Mouse (Mus musculus): ENCODE results near the gene Phf23. TPM values are rescaled to one million over a fixed set of nuclear protein-coding genes. Genes with fewer than 3 reads are reported as not detected.

Phf23 gene
- polyA plus RNA-seq (2021; fragmentation: Nextera tagmentation), result 8.8 and 10.5 TPM in 2 replicates
- long read RNA-seq, experiment 1, transcript Phf23-201 (5 exons, 2,006 nt), result major isoform, 5 of 12 reads
- long read RNA-seq, experiment 1, partial matches to known transcripts, result 3 of 12 reads
- long read RNA-seq, experiment 1, other reads (novel, unspliced or antisense), result 4 of 12 reads
- long read RNA-seq, experiment 2, transcript Phf23-202 (5 exons, 1,706 nt), result minor isoform, 5 of 67 reads
- long read RNA-seq, experiment 2, transcript Phf23-209 (5 exons, 1,797 nt), result minor isoform, 5 of 67 reads
- long read RNA-seq, experiment 2, transcript Phf23-201 (5 exons, 2,006 nt), result major isoform, 35 of 67 reads
- long read RNA-seq, experiment 2, transcript Phf23-205 (4 exons, 2,214 nt), result minor isoform, 7 of 67 reads
- long read RNA-seq, experiment 2, partial matches to known transcripts, result 2 of 67 reads
- long read RNA-seq, experiment 2, other reads (novel, unspliced or antisense), result 13 of 67 reads

GRCm38 (mm10) chr11:69995391-69995960, at the start of gene Phf23:
TSS of gene Phf23 (plus strand) at chr11:69995777.

GRCm38 (mm10) chr11:69948066-69948762, 47.4 kb upstream of the Phf23 start, which contains the start of gene Slc2a4:
TSS of gene Slc2a4 (minus strand) at chr11:69948188.

GRCm38 (mm10) chr11:69964650-69965270, 30.8 kb upstream of the Phf23 start, which contains the start of gene Cldn7:
TSS of gene Cldn7 (plus strand) at chr11:69964779.

GRCm38 (mm10) chr11:69981141-69981762, 14.3 kb upstream of the Phf23 start, which contains the start of gene Ctdnep1:
TSS of gene Ctdnep1 (plus strand) at chr11:69981156.

GRCm38 (mm10) chr11:69982225-69982624, 13.4 kb upstream of the Phf23 start, which contains the start of gene Elp5:
TSS of gene Elp5 (minus strand) at chr11:69982517.

GRCm38 (mm10) chr11:69990850-69991691, 4.5 kb upstream of the Phf23 start, which contains the start of gene Gabarap:
TSS of gene Gabarap (plus strand) at chr11:69991143.

GRCm38 (mm10) chr11:70000396-70000898, 4.9 kb downstream of the Phf23 start, which contains the start of gene Dvl2:
TSS of gene Dvl2 (plus strand) at chr11:70000595.

GRCm38 (mm10) chr11:70014880-70015558, 19.4 kb downstream of the Phf23 start, which contains the start of gene Acadvl:
TSS of gene Acadvl (minus strand) at chr11:70015411.

GRCm38 (mm10) chr11:70016669-70017068, 21.1 kb downstream of the Phf23 start, which contains the start of gene Dlg4:
TSS of gene Dlg4 (plus strand) at chr11:70016942.

Small RNAs within 50 kb of the gene (microRNA-seq; reads per million reads assigned to microRNA genes)
- gene Gm44349 (not detected), gene Mir324 (12,002 reads per million, percentile 97 among the genes with 10 or more reads in this experiment)

Other genes starting within 250 kb of the Phf23 start
- 6.6 and 7.7 TPM in 2 replicates for gene Polr2a, start 237.1 kb upstream of the Phf23 start, polyA plus RNA-seq (2021; fragmentation: Nextera tagmentation)
- gene Slc35g3, start 233.8 kb upstream of the Phf23 start, polyA plus RNA-seq (2021; fragmentation: Nextera tagmentation), result 0.19 TPM in 1 of 2 replicates, not detected in the other
- 4.4 and 5.5 TPM in 2 replicates for gene Zbtb4, start 229.9 kb upstream of the Phf23 start, polyA plus RNA-seq (2021; fragmentation: Nextera tagmentation)
- gene Chrnb1, start 199.8 kb upstream of the Phf23 start, polyA plus RNA-seq (2021; fragmentation: Nextera tagmentation), result 0.25 and 0.46 TPM in 2 replicates
- 3.7 and 3.9 TPM in 2 replicates for gene Fgf11, start 193.9 kb upstream of the Phf23 start, polyA plus RNA-seq (2021; fragmentation: Nextera tagmentation)
- gene Tmem102, start 190.2 kb upstream of the Phf23 start, polyA plus RNA-seq (2021; fragmentation: Nextera tagmentation), result 0.40 and 1.9 TPM in 2 replicates
- gene Gm39566, start 180.5 kb upstream of the Phf23 start, polyA plus RNA-seq (2021; fragmentation: Nextera tagmentation), result not detected in 2 replicates
- gene Spem2, start 177.3 kb upstream of the Phf23 start, polyA plus RNA-seq (2021; fragmentation: Nextera tagmentation), result not detected in 2 replicates
- not detected in 2 replicates for gene Spem1, start 173.6 kb upstream of the Phf23 start, polyA plus RNA-seq (2021; fragmentation: Nextera tagmentation)
- 10.5 and 10.6 TPM in 2 replicates for gene Nlgn2, start 158.0 kb upstream of the Phf23 start, polyA plus RNA-seq (2021; fragmentation: Nextera tagmentation)
- gene Tmem256, start 157.3 kb upstream of the Phf23 start, polyA plus RNA-seq (2021; fragmentation: Nextera tagmentation), result 460 and 516 TPM in 2 replicates
- 5.0 and 5.4 TPM in 2 replicates for gene Plscr3, start 149.4 kb upstream of the Phf23 start, polyA plus RNA-seq (2021; fragmentation: Nextera tagmentation)
- not detected in 2 replicates for gene Tnk1, start 137.0 kb upstream of the Phf23 start, polyA plus RNA-seq (2021; fragmentation: Nextera tagmentation)
- gene Tmem95, start 117.8 kb upstream of the Phf23 start, polyA plus RNA-seq (2021; fragmentation: Nextera tagmentation), result not detected in 2 replicates
- 0.63 and 0.64 TPM in 2 replicates for gene Kctd11, start 114.4 kb upstream of the Phf23 start, polyA plus RNA-seq (2021; fragmentation: Nextera tagmentation)
- gene Acap1, start 100.2 kb upstream of the Phf23 start, polyA plus RNA-seq (2021; fragmentation: Nextera tagmentation), result not detected in 2 replicates
- gene 2810408A11Rik, start 94.8 kb upstream of the Phf23 start, polyA plus RNA-seq (2021; fragmentation: Nextera tagmentation), result 0.24 and 0.34 TPM in 2 replicates
- 9.8 and 12.3 TPM in 2 replicates for gene Neurl4, start 94.7 kb upstream of the Phf23 start, polyA plus RNA-seq (2021; fragmentation: Nextera tagmentation)
- 20.7 and 21.7 TPM in 2 replicates for gene Gps2, start 81.9 kb upstream of the Phf23 start, polyA plus RNA-seq (2021; fragmentation: Nextera tagmentation)
- 766 and 767 TPM in 2 replicates for gene Eif5a, start 73.8 kb upstream of the Phf23 start, polyA plus RNA-seq (2021; fragmentation: Nextera tagmentation)
- gene Ybx2, start 60.0 kb upstream of the Phf23 start, polyA plus RNA-seq (2021; fragmentation: Nextera tagmentation), result 0.35 TPM in 1 of 2 replicates, not detected in the other
- gene Slc2a4, start 47.6 kb upstream of the Phf23 start, polyA plus RNA-seq (2021; fragmentation: Nextera tagmentation), result 0.43 and 0.93 TPM in 2 replicates
- gene Cldn7, start 31.0 kb upstream of the Phf23 start, polyA plus RNA-seq (2021; fragmentation: Nextera tagmentation), result not detected in 2 replicates
- 15.1 and 15.6 TPM in 2 replicates for gene Ctdnep1, start 14.6 kb upstream of the Phf23 start, polyA plus RNA-seq (2021; fragmentation: Nextera tagmentation)
- 101 and 106 TPM in 2 replicates for gene Elp5, start 13.3 kb upstream of the Phf23 start, polyA plus RNA-seq (2021; fragmentation: Nextera tagmentation)
- 359 and 408 TPM in 2 replicates for gene Gabarap, start 4.6 kb upstream of the Phf23 start, polyA plus RNA-seq (2021; fragmentation: Nextera tagmentation)
- gene Dvl2, start 4.8 kb downstream of the Phf23 start, polyA plus RNA-seq (2021; fragmentation: Nextera tagmentation), result 1.4 and 1.7 TPM in 2 replicates
- gene Acadvl, start 19.6 kb downstream of the Phf23 start, polyA plus RNA-seq (2021; fragmentation: Nextera tagmentation), result 61.5 and 64.6 TPM in 2 replicates
- gene Dlg4, start 21.2 kb downstream of the Phf23 start, polyA plus RNA-seq (2021; fragmentation: Nextera tagmentation), result 64.5 and 70.1 TPM in 2 replicates
- 0.48 and 2.2 TPM in 2 replicates for gene Asgr1, start 58.3 kb downstream of the Phf23 start, polyA plus RNA-seq (2021; fragmentation: Nextera tagmentation)
- not detected in 2 replicates for gene Asgr2, start 96.9 kb downstream of the Phf23 start, polyA plus RNA-seq (2021; fragmentation: Nextera tagmentation)
- gene Mgl2, start 134.6 kb downstream of the Phf23 start, polyA plus RNA-seq (2021; fragmentation: Nextera tagmentation), result 0.34 and 0.46 TPM in 2 replicates
- 0.34 and 0.69 TPM in 2 replicates for gene Clec10a, start 160.4 kb downstream of the Phf23 start, polyA plus RNA-seq (2021; fragmentation: Nextera tagmentation)
- gene Slc16a11, start 217.0 kb downstream of the Phf23 start, polyA plus RNA-seq (2021; fragmentation: Nextera tagmentation), result 4.8 and 6.3 TPM in 2 replicates
- 2.4 and 3.5 TPM in 2 replicates for gene Slc16a13, start 225.3 kb downstream of the Phf23 start, polyA plus RNA-seq (2021; fragmentation: Nextera tagmentation)
- 0.25 and 0.31 TPM in 2 replicates for gene Bcl6b, start 234.0 kb downstream of the Phf23 start, polyA plus RNA-seq (2021; fragmentation: Nextera tagmentation)
- gene 0610010K14Rik, start 242.1 kb downstream of the Phf23 start, polyA plus RNA-seq (2021; fragmentation: Nextera tagmentation), result 75.4 and 84.9 TPM in 2 replicates
- 16.6 and 17.2 TPM in 2 replicates for gene Gm21988, start 244.1 kb downstream of the Phf23 start, polyA plus RNA-seq (2021; fragmentation: Nextera tagmentation)
- 921 and 941 TPM in 2 replicates for gene Rnasek, start 244.1 kb downstream of the Phf23 start, polyA plus RNA-seq (2021; fragmentation: Nextera tagmentation)

All from layer of hippocampus, adult 6 months (tissue).